Mouse (Mus musculus): ENCODE data around the gene Vmn1r203. TPM values are rescaled to one million over a fixed set of nuclear protein-coding genes. Genes with fewer than 3 reads are reported as not detected.
"Not testable (repeated sequence)": the region's sequence is repeated elsewhere in the genome, so short reads cannot be mapped to it uniquely, and the experiment has no call there.

Vmn1r203 gene
- total RNA-seq (2022), result not detected

DNA sequence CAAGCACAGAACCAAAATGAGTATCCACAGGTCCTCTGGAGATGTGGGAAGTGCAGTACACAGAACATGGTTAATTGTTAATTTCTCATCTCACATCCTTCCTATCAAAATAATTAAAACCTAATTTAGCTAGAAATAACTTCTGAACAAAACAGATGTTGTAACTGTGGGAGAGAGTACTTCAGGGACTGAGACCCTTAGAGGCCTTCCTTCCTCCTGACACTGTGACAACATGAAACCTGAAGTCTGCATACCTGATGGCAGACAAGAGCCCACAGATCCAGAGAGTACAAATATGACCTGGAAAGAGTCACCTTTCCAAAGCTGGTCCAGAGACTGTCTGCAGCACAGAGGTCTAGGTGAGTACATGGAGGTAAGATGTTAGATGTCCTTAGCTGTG is at the start of gene Vmn1r203:
Vmn1r203 (plus strand) TSS at position 301 of the 400 bp plus-strand sequence.
- DNase-seq, result no peak

DNA sequence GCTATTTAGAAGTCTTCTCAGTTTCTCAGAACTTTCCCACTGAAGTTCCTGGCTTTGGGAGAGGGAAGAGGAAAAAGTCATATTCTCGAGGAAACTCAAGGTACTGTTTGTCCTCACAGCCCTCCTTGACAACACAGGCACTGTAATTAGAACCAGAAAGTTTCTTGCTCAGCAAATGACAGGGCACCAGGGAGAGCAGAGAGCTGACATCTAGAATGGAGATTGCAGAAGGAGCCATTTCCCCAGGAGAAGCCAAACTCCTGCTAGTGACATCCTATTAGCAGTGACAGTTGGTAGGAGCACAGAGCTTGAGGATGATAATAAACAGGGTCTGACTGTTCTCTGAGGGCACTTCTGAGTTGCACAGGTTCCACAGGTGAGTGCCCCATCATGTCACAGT is 46.3 kb upstream of the Vmn1r203 start, which contains the start of gene Vmn1r201:
Vmn1r201 (plus strand) TSS at position 301 of the 400 bp plus-strand sequence.
- DNase-seq, result no peak

DNA sequence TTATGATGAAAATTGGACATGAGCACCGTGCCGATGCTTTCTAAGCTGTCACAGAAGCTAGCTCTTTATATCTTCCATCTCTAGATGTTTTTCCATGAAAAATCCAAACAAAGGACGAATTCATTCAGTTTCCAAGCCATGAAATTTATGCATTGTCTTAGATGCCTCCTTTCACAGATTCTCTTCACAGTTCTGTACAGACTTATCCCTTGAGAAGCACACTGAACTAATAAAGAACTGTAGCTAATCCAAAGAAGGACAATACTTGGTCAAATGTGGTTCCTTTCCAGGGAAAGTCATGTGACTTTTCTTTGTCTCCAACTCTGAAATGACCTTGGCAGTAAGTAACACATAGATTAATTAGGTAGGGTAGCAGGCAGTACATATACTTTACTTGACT is 15.5 kb upstream of the Vmn1r203 start:
- no peak for DNase-seq

DNA sequence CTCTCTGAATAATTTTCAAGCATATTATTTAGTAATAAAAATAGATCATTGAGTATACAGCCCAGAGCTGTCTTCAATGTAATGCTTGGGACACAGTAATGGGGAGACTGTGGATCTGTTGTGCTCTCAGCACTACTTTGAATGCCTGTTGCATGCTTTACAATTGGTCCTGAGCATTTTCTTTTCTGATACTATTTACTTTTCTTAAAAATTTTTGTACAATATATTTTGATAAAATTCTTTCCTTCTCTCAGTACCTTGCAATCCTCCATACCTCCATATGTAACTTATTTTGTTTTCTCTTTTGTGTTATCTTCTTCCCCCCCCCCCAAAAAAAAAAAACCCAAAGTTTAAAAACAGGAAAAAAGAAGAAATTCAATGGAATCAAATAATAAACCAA is 12.6 kb upstream of the Vmn1r203 start, which contains the start of gene Vmn1r202:
Vmn1r202 (minus strand) TSS at position 101 of the 400 bp plus-strand sequence.
- DNase-seq, result no peak

DNA sequence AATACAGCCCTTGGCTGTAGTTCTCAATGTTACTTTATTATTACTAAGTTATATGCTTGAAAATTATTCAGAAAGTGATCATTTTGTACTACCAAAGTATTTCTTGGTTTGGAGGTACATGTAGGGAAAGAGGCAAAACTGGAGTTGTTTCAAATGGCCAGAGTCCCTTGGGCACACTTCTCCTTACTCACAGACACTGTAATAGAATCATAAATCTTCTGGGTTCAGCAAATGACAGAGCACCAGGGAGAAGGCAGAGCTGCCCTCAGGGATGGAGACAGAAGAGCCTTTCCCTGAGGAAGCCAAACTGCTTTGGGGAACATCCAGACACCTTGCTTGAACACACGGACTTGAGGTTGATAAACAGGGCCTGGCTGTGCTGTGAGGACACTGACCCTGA is 35.0 kb downstream of the Vmn1r203 start, which contains the start of gene Vmn1r204:
Vmn1r204 (plus strand) TSS at position 301 of the 400 bp plus-strand sequence.
- not testable (repeated sequence) for DNase-seq

DNA sequence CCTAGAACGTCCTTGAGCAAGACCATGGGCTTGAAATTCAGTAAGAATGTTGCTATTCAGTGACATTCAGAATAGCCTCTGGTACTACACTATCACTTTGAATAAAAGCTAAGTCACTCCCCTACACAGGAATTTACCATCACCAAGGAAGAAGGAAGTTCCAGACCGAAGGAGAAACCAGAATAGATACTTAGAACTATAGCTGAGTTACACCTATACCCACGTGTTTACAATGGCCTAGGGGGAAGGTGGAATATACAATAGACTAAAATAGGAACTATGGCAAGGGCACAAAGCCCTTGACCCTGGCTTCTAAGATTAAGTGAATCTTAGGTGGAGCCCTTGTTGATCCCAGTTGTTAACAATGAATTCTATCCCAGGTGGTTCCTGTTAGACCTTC is 57.0 kb downstream of the Vmn1r203 start:
- DNase-seq, result not testable (repeated sequence)

Other genes starting within 250 kb of the Vmn1r203 start
- not detected for gene Vmn1r195, start 247.6 kb upstream of the Vmn1r203 start, total RNA-seq (2022)
- not detected for gene Vmn1r196, start 228.2 kb upstream of the Vmn1r203 start, total RNA-seq (2022)
- gene Vmn1r197, start 193.5 kb upstream of the Vmn1r203 start, total RNA-seq (2022), result not detected
- not detected for gene Vmn1r198, start 167.8 kb upstream of the Vmn1r203 start, total RNA-seq (2022)
- not detected for gene Vmn1r199, start 138.3 kb upstream of the Vmn1r203 start, total RNA-seq (2022)
- not detected for gene Vmn1r200, start 127.7 kb upstream of the Vmn1r203 start, total RNA-seq (2022)
- not detected for gene Vmn1r201, start 46.2 kb upstream of the Vmn1r203 start, total RNA-seq (2022)
- under 1 TPM in 1 of 4 experiments, not detected in 3; 0.06 TPM for gene Vmn1r202, start 12.7 kb upstream of the Vmn1r203 start, total RNA-seq (2022)
- gene Vmn1r204, start 35.1 kb downstream of the Vmn1r203 start, total RNA-seq (2022), result not detected
- not detected for gene Vmn1r205, start 74.9 kb downstream of the Vmn1r203 start, total RNA-seq (2022)
- gene Vmn1r206, start 106.1 kb downstream of the Vmn1r203 start, total RNA-seq (2022), result not detected
- not detected for gene Vmn1r207-ps, start 211.5 kb downstream of the Vmn1r203 start, total RNA-seq (2022)